Mouse (Mus musculus) ES-Bruce4 (cell line): ENCODE data around the gene Grm5.

Source experiments
- CTCF ChIP-seq: IDR thresholded peaks from one replicate; pipeline ENCODE4 v1.8.1; 2011; ENCODE audit warnings: low read depth, low read length
- POLR2A ChIP-seq: IDR thresholded peaks from one replicate; pipeline ENCODE4 v1.8.1; 2011; ENCODE audit warnings: low read length; ENCODE audit not compliant: insufficient read depth

GRCm38 (mm10) chr7:87586271-87586937 is 2.4 kb downstream of the Grm5 start:
- no peak for TF ChIP-seq CTCF
- no peak for TF ChIP-seq POLR2A
